Mouse (Mus musculus): ENCODE measurements around the gene Arpp21. TPM values are rescaled to one million over a fixed set of nuclear protein-coding genes. Genes with fewer than 3 reads are reported as not detected.

The Arpp21 gene
- polyA plus RNA-seq, 1 experiment = 11.1 TPM

DNA sequence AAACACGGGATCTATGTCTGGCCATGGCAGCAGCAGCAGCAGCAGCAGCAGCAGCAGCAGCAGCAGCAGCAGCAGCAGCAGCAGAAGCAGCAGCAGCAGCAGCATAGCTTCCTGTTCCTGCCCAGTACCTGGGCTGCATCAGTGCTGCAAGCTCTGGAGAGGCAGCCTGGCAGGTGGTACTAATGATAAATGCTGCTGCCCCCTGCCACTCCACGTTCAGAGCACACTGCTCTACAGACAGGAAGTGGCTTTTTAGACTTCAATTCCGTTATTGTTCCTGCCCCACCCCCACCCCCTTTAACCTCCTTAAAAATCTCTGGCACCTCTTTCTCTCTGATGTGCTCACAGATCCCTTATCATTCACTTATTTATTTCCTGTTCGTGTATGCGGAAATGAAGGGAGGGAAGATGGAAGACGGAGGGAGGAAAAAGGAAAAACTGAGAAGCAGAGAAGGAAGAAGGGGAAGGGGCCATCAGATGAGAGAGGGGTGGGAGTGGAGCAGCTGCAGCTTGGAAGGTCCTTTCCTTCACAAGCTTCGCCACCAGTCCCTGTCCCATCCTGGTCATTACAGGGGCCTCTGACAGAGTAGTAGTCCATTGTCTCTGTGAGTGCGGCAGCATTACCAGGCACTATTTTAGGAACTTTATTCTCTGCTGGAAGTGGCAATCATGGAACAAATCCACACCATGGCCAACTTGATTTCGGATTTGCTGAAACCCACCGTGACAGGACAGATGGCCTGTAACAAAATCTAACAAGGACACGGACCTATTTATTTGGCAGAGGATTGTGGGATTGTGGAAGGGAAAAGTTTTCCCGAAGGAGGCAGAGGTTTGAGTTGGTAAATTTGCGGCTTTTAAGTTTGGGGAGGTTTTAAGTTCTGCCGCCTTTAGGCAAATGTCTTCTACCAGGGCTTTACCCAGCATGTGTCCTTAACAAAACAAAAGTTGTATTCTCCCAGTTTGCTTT, 49.1 kb downstream of the Arpp21 start:
- H3K36me3 ChIP-seq (replicated peaks; ENCODE audit: low read length) = peaks cover 51% of the 10 kb centered on the region
- peak overlapping the region; percentile 71 for H3K4me3 ChIP-seq (replicated peaks)
- no peaks in the 10 kb centered on the region for H3K9me3 ChIP-seq
- no peaks in the 10 kb centered on the region for H3K27me3 ChIP-seq (replicated peaks)
- peaks cover 32% of the 10 kb centered on the region for H3K4me1 ChIP-seq
- TF ChIP-seq FLI1 (IDR thresholded peaks at IDR 0.05; ENCODE audit: low read length) (no peak), GATA1 (IDR thresholded peaks at IDR 0.05; ENCODE audit: borderline replicate concordance, low read length) (no peak)

DNA sequence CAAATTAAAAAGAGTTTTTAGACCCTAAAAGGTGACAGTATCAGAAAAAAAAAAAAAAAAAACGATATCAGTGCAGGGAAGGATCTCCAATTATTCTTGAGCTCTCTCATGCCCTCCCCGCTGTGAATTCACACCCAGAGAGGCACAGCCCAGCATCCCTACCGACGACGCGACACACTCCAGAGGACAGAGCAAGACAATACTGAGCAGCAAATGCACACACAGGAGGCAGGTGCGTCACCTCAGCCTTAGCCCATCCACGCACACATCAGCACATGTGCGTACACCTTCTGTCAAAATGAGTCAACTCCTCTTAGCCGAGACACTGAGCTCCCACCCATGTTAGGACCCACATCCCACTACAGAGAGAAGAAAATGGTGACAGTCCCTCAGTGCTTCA, 50.0 kb downstream of the Arpp21 start:
- peaks cover 36% of the 10 kb centered on the region for H3K4me1 ChIP-seq
- TF ChIP-seq GATA1 (IDR thresholded peaks at IDR 0.05; ENCODE audit: borderline replicate concordance, low read length) (no peak), FLI1 (IDR thresholded peaks at IDR 0.05; ENCODE audit: low read length) (no peak)
- H3K27me3 ChIP-seq (replicated peaks) = no peaks in the 10 kb centered on the region
- H3K9me3 ChIP-seq = no peaks in the 10 kb centered on the region
- H3K36me3 ChIP-seq (replicated peaks; ENCODE audit: low read length) = peaks cover 54% of the 10 kb centered on the region
- peak overlapping the region; percentile 66 for H3K4me3 ChIP-seq (replicated peaks)

DNA sequence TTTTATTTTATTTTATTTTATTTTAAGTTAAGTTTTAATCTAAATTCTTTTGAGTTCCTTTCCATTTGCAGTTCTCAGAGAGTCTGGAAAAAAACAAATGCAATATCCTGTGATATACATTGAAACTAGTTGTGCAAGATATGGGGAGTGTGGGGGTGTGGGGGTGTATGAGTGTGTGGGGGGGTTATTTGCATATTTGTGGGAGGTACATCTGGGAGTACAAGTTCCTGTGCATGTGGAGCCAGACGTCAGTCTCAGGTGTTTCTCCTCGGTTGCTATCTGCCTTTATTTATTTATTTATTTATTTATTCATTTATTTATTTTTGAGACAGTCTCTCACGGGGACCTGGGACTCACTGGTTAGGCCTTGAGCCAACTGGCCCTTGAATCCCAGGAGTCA, 53.0 kb downstream of the Arpp21 start:
- TF ChIP-seq FLI1 (IDR thresholded peaks at IDR 0.05; ENCODE audit: low read length) (no peak), GATA1 (IDR thresholded peaks at IDR 0.05; ENCODE audit: borderline replicate concordance, low read length) (no peak)
- no peaks in the 10 kb centered on the region for H3K9me3 ChIP-seq
- H3K4me1 ChIP-seq = peaks cover 63% of the 10 kb centered on the region
- no peak overlapping the region for H3K4me3 ChIP-seq (replicated peaks)
- no peaks in the 10 kb centered on the region for H3K27me3 ChIP-seq (replicated peaks)
- peaks cover 57% of the 10 kb centered on the region for H3K36me3 ChIP-seq (replicated peaks; ENCODE audit: low read length)

DNA sequence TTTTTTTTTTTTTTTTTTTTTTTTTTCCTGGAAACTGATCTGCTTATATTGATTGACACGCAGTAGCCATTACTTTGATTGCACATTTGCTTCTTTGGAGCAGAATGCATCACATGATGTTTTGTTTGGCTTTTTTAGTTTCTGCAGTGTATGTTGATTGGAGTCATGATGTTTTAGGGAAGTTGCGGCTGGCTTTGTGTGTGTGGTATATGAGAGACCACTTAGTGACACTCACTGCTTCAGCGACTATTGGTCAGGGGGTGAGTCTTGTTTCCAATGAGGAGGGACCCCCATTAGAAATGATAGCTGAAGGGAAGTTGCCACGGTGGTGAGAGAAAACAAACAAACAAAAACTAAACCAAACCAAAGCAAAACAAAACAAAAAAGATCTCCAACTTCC, 55.7 kb downstream of the Arpp21 start:
- Histone ChIP-seq H3K36me3 (replicated peaks; ENCODE audit: low read length) (peaks cover 60% of the 10 kb centered on the region), H3K9me3 (no peaks in the 10 kb centered on the region), H3K4me1 (peaks cover 58% of the 10 kb centered on the region), H3K27me3 (replicated peaks) (no peaks in the 10 kb centered on the region), H3K4me3 (replicated peaks) (no peak overlapping the region)
- no peak for TF ChIP-seq GATA1 (IDR thresholded peaks at IDR 0.05; ENCODE audit: borderline replicate concordance, low read length)
- no peak for TF ChIP-seq FLI1 (IDR thresholded peaks at IDR 0.05; ENCODE audit: low read length)

DNA sequence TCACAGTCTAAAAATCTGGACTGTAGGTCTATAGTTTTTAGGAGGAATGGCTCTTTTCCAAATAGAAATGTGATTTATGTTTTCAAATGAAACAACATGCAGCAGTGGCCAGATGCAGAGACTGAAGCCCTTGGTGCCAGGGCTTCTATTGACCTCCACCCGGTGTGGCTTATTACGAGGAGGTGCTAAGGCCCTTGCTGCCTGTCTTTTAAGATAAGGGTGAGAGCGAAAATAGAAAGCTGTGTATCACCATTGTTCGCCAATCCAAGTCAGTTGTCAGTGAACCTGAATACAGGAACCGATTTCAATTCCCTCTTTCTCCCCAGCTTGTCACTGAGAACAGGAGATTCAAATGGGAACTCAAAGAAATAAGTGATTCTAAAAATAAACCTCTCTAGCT, 57.3 kb downstream of the Arpp21 start:
- no peaks in the 10 kb centered on the region for H3K9me3 ChIP-seq
- TF ChIP-seq FLI1 (IDR thresholded peaks at IDR 0.05; ENCODE audit: low read length) = no peak
- TF ChIP-seq GATA1 (IDR thresholded peaks at IDR 0.05; ENCODE audit: borderline replicate concordance, low read length) = no peak
- peak overlapping the region; percentile 11 for H3K4me3 ChIP-seq (replicated peaks)
- H3K36me3 ChIP-seq (replicated peaks; ENCODE audit: low read length) = peaks cover 61% of the 10 kb centered on the region
- H3K4me1 ChIP-seq = peaks cover 66% of the 10 kb centered on the region
- H3K27me3 ChIP-seq (replicated peaks) = no peaks in the 10 kb centered on the region

DNA sequence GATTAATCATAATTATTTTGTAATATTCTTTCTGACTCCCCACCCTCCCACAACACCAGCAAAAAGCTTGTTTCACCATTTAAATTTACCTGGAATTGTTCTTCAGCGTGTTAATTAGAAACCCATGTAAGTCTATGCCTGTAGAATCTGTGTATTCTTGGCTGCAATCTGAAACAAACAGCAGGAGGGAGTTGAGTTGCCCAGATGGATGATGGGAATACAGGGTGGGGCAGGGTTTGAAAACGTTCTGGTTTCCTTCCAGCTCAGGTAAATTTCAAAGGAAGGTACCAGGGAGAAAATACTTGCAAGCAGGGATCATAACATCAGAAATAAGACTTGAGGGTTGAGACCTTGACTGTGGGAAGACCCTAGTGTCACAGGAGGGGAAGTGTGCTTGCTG, 58.2 kb downstream of the Arpp21 start:
- Histone ChIP-seq H3K4me1 (peaks cover 66% of the 10 kb centered on the region), H3K27me3 (replicated peaks) (no peaks in the 10 kb centered on the region), H3K9me3 (no peaks in the 10 kb centered on the region), H3K4me3 (replicated peaks) (no peak overlapping the region), H3K36me3 (replicated peaks; ENCODE audit: low read length) (peaks cover 64% of the 10 kb centered on the region)
- TF ChIP-seq GATA1 (IDR thresholded peaks at IDR 0.05; ENCODE audit: borderline replicate concordance, low read length) = no peak
- TF ChIP-seq FLI1 (IDR thresholded peaks at IDR 0.05; ENCODE audit: low read length) = no peak

DNA sequence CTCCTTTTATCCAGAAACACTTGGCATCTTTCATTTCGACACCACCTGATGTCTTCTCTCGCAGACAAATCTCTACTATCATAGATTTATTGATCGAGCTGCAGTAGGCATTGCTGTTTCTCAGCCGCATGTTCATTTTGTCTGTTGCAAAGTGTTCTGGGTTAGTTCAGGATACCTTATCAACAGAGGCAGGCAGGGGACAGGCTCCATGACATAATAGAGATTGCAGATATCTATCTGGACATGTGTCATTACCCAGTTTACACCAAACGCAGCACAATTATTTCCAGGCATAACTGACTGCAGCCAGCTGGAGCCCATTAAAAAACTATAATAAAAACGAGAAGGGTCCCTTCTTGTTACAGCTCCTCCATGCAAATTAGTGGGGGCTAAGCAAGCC, 59.4 kb downstream of the Arpp21 start:
- TF ChIP-seq GATA1 (IDR thresholded peaks at IDR 0.05; ENCODE audit: borderline replicate concordance, low read length) (no peak), FLI1 (IDR thresholded peaks at IDR 0.05; ENCODE audit: low read length) (no peak)
- Histone ChIP-seq H3K4me1 (peaks cover 59% of the 10 kb centered on the region), H3K4me3 (replicated peaks) (no peak overlapping the region), H3K36me3 (replicated peaks; ENCODE audit: low read length) (peaks cover 67% of the 10 kb centered on the region), H3K9me3 (no peaks in the 10 kb centered on the region), H3K27me3 (replicated peaks) (no peaks in the 10 kb centered on the region)

DNA sequence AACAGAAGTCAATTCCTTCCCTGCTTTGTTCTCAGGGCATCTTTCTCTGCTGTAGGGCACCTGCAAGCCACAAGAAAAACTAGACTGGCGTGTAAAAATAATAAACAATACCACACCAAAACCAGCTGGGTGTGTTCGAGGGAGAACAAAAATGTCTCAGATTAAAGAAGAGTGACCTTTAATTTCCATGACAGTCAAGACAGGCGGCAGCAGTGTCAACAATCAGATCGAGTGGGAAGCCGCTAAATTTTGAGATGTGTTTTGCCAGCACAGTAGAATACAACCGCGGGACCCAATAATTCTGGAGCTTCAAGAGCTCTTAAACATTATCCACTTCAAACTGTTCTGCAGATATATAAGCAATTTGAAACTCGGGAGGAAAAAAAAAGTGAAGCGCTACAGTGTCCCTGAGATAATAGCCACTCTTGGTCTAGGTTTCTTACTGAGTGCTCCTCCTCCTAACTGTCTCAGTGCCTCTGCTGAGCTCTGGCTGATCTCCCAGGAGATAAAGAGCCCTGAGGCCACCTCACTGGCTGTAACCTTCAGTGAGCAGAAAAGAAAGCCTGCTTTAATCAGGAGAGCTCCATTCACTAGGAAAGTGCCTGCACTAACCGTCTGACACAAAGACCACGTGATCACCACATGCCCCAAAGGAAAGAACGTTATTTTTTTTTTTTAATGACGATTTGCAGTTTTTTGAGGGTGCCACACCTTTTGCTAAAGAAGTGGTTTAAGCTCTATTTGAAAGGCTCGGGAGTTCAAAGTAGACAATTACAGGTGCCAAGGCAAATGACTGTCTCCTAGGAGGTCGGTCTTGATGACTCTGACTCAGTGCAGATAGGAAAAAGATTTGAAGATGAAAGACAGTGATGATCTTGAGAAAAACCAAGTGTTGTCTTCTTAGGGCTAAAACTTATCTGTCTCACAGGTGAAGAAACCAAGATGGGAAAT, 61.1 kb downstream of the Arpp21 start:
- H3K4me3 ChIP-seq (replicated peaks) = peak overlapping the region; percentile 7
- TF ChIP-seq GATA1 (IDR thresholded peaks at IDR 0.05; ENCODE audit: borderline replicate concordance, low read length) (no peak), FLI1 (IDR thresholded peaks at IDR 0.05; ENCODE audit: low read length) (no peak)
- H3K27me3 ChIP-seq (replicated peaks) = no peaks in the 10 kb centered on the region
- peaks cover 81% of the 10 kb centered on the region for H3K36me3 ChIP-seq (replicated peaks; ENCODE audit: low read length)
- peaks cover 48% of the 10 kb centered on the region for H3K4me1 ChIP-seq
- no peaks in the 10 kb centered on the region for H3K9me3 ChIP-seq

DNA sequence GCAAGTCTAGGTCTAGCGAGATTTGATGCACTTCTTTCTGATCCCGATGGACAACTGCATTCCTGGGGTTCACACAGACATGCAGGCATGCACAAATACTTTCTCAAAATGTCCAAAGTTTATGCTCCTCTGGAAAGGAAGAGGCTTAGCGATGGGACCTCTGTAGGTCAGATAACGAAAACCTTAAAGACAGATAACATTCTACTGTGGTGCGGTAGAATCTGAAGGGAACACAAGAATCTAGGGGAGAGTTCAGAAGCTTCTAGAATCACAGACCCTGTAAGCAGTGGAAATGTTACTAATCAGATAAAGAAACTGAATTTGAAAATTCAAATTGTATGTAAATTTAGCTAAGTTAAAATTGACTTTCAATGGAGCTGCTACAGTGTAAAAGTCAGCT, 62.0 kb downstream of the Arpp21 start:
- Histone ChIP-seq H3K4me1 (peaks cover 39% of the 10 kb centered on the region), H3K9me3 (no peaks in the 10 kb centered on the region), H3K4me3 (replicated peaks) (no peak overlapping the region)

More for the DNA sequence above, 62.0 kb downstream of the Arpp21 start:
- H3K27me3 ChIP-seq (replicated peaks) = no peaks in the 10 kb centered on the region
- TF ChIP-seq FLI1 (IDR thresholded peaks at IDR 0.05; ENCODE audit: low read length) = no peak
- no peak for TF ChIP-seq GATA1 (IDR thresholded peaks at IDR 0.05; ENCODE audit: borderline replicate concordance, low read length)
- peaks cover 90% of the 10 kb centered on the region for H3K36me3 ChIP-seq (replicated peaks; ENCODE audit: low read length)
